Mouse (Mus musculus) heart, embryonic 13.5 days (tissue): Measurements from ENCODE around the gene Zkscan6. TPM values are rescaled to one million over a fixed set of nuclear protein-coding genes. Genes with fewer than 3 reads are reported as not detected.

ENCODE experiments used
- ATAC-seq: fragments of 200-750 bp; cut with Nextera tagmentation; 2 replicates; pipeline ENCODE4 v1.8.0; 2017; ENCODE audit warnings: moderate TSS enrichment; ENCODE audit not compliant: insufficient number of reproducible peaks, low FRiP score, low TSS enrichment; ENCODE audit errors: extremely low read depth
- H3K27ac ChIP-seq: fragments of 300-500 bp; sonication (generic); replicated peaks from 2 replicates; pipeline ENCODE4 v1.5.1; 2015; ENCODE audit warnings: moderate library complexity, mild to moderate bottlenecking, inconsistent platforms
- H3K27me3 ChIP-seq: fragments of 300-500 bp; sonication (generic); replicated peaks from 2 replicates; pipeline ENCODE4 v1.6.1; 2015; ENCODE audit warnings: mild to moderate bottlenecking, inconsistent platforms
- H3K36me3 ChIP-seq: fragments of 300-500 bp; sonication (generic); 2 replicates; pipeline ENCODE4 v1.6.1; 2015; ENCODE audit warnings: mild to moderate bottlenecking, inconsistent platforms
- H3K4me1 ChIP-seq: fragments of 300-500 bp; sonication (generic); 2 replicates; pipeline ENCODE4 v1.6.1; 2015; ENCODE audit warnings: inconsistent platforms
- H3K4me2 ChIP-seq: fragments of 300-500 bp; sonication (generic); 2 replicates; pipeline ENCODE4 v1.6.1; 2015; ENCODE audit warnings: inconsistent platforms, mild to moderate bottlenecking, moderate library complexity
- H3K4me3 ChIP-seq: fragments of 300-500 bp; sonication (generic); 2 replicates; pipeline ENCODE4 v1.5.1; 2015; ENCODE audit warnings: moderate library complexity, mild to moderate bottlenecking, inconsistent platforms
- H3K9ac ChIP-seq: fragments of 300-500 bp; sonication (generic); 2 replicates; pipeline ENCODE4 v1.6.1; 2015; ENCODE audit warnings: inconsistent platforms, mild to moderate bottlenecking, moderate library complexity
- H3K9me3 ChIP-seq: fragments of 300-500 bp; sonication (generic); 2 replicates; pipeline ENCODE4 v1.6.1; 2016; ENCODE audit warnings: inconsistent platforms
- WGBS: fragments of 180-500 bp; shearing (Covaris S2); methylation state at CpG from one replicate; pipeline ENCODE4 v1.1.7; 2015; ENCODE audit warnings: mixed read lengths; 5-methylcytosine and 5-hydroxymethylcytosine counted together
- polyA plus RNA-seq: library from polyadenylated mRNA; unstranded; fragments of >200 nt; fragmentation: Nextera tagmentation; extraction: Ambion mirVana; gene quantifications from 2 replicates; pipeline ENCODE4 v1.2.1, GENCODE M21; 2015

Gene Zkscan6
- polyA plus RNA-seq: 10.4 and 11.3 TPM in 2 replicates

- H3K4me3 ChIP-seq: peak within 1 kb of the TSS; percentile 78
- ATAC-seq: peak; percentile 97
- under 1% methylated on average over 57 of the region's 58 CpGs for WGBS
- H3K9me3 ChIP-seq: no peaks in the 10 kb centered on the region
- no peaks in the 10 kb centered on the region for H3K27me3 ChIP-seq
- H3K4me1 ChIP-seq: peaks cover 32% of the 10 kb centered on the region
- H3K27ac ChIP-seq: peak within 1 kb of the TSS; percentile 89
- peak within 1 kb of the TSS; percentile 86 for H3K9ac ChIP-seq
- H3K36me3 ChIP-seq: no peaks in the 10 kb centered on the region
- peak within 1 kb of the TSS; percentile 96 for H3K4me2 ChIP-seq
Measured at GRCm38 (mm10) chr11:65806909-65807504, at the start of gene Zkscan6. Gene Zkscan6, plus strand, starts transcription at chr11:65807175.

GRCm38 (mm10) chr11:65759350-65759749, 47.6 kb upstream of the Zkscan6 start:
- 52% methylated on average over 1 of the region's 1 CpGs for WGBS
- H3K9ac ChIP-seq: no peak overlapping the region
- ATAC-seq: no peak
- H3K27me3 ChIP-seq: no peaks in the 10 kb centered on the region
- H3K4me2 ChIP-seq: no peak overlapping the region
- H3K4me1 ChIP-seq: peaks cover 19% of the 10 kb centered on the region
- H3K27ac ChIP-seq: no peak overlapping the region
- H3K36me3 ChIP-seq: 0 out of 2 replicates have a peak, but pooled peaks cover 2% of the 10 kb centered on the region
- H3K9me3 ChIP-seq: no peaks in the 10 kb centered on the region
- H3K4me3 ChIP-seq: no peak overlapping the region

- Histone ChIP-seq H3K9ac (no peak overlapping the region), H3K27me3 (no peaks in the 10 kb centered on the region)
- WGBS: 84% methylated on average over 2 of the region's 2 CpGs
Measured at GRCm38 (mm10) chr11:65760912-65761311, 46.1 kb upstream of the Zkscan6 start.

GRCm38 (mm10) chr11:65768445-65768844, 38.5 kb upstream of the Zkscan6 start:
- no peak for ATAC-seq
- H3K27me3 ChIP-seq: no peaks in the 10 kb centered on the region
- H3K4me3 ChIP-seq: no peak overlapping the region
- no peaks in the 10 kb centered on the region for H3K36me3 ChIP-seq
- H3K9me3 ChIP-seq: no peaks in the 10 kb centered on the region
- no peak overlapping the region for H3K27ac ChIP-seq
- H3K9ac ChIP-seq: no peak overlapping the region
- H3K4me1 ChIP-seq: peaks cover 34% of the 10 kb centered on the region
- H3K4me2 ChIP-seq: no peak overlapping the region

More at GRCm38 (mm10) chr11:65760912-65761311, 46.1 kb upstream of the Zkscan6 start:
- peaks cover 10% of the 10 kb centered on the region for H3K4me1 ChIP-seq
- no peak overlapping the region for H3K4me2 ChIP-seq
- no peak for ATAC-seq
- H3K4me3 ChIP-seq: no peak overlapping the region
- no peak overlapping the region for H3K27ac ChIP-seq
- no peaks in the 10 kb centered on the region for H3K36me3 ChIP-seq
- H3K9me3 ChIP-seq: no peaks in the 10 kb centered on the region

GRCm38 (mm10) chr11:65769990-65770389, 37.0 kb upstream of the Zkscan6 start:
- Histone ChIP-seq H3K4me1 (peaks cover 41% of the 10 kb centered on the region), H3K9ac (no peak overlapping the region), H3K4me3 (no peak overlapping the region), H3K27ac (no peak overlapping the region), H3K27me3 (no peaks in the 10 kb centered on the region), H3K36me3 (no peaks in the 10 kb centered on the region), H3K4me2 (no peak overlapping the region), H3K9me3 (no peaks in the 10 kb centered on the region)
- no peak for ATAC-seq
- 46% methylated on average over 5 of the region's 5 CpGs for WGBS

GRCm38 (mm10) chr11:65771546-65771945, 35.4 kb upstream of the Zkscan6 start:
- H3K27me3 ChIP-seq: no peaks in the 10 kb centered on the region
- H3K4me3 ChIP-seq: no peak overlapping the region
- no peak for ATAC-seq
- 87% methylated on average over 1 of the region's 1 CpGs for WGBS
- H3K4me1 ChIP-seq: peaks cover 46% of the 10 kb centered on the region
- H3K9ac ChIP-seq: no peak overlapping the region
- H3K4me2 ChIP-seq: no peak overlapping the region
- H3K36me3 ChIP-seq: no peaks in the 10 kb centered on the region
- H3K27ac ChIP-seq: no peak overlapping the region
- no peaks in the 10 kb centered on the region for H3K9me3 ChIP-seq

GRCm38 (mm10) chr11:65773535-65773934, 33.4 kb upstream of the Zkscan6 start:
- H3K4me1 ChIP-seq: peaks cover 57% of the 10 kb centered on the region
- no peak for ATAC-seq
- H3K9ac ChIP-seq: no peak overlapping the region
- no peak overlapping the region for H3K4me3 ChIP-seq
- H3K4me2 ChIP-seq: no peak overlapping the region; the same call in 1 of the 2 replicates
- no peaks in the 10 kb centered on the region for H3K27me3 ChIP-seq
- no peaks in the 10 kb centered on the region for H3K36me3 ChIP-seq
- no peaks in the 10 kb centered on the region for H3K9me3 ChIP-seq
- WGBS: 61% methylated on average over 2 of the region's 2 CpGs
- no peak overlapping the region for H3K27ac ChIP-seq

GRCm38 (mm10) chr11:65773946-65774656, 32.9 kb upstream of the Zkscan6 start:
- Histone ChIP-seq H3K9ac (no peak overlapping the region), H3K36me3 (no peaks in the 10 kb centered on the region), H3K27me3 (no peaks in the 10 kb centered on the region), H3K4me1 (peaks cover 57% of the 10 kb centered on the region), H3K4me2 (no peak overlapping the region; the same call in 1 of the 2 replicates), H3K9me3 (no peaks in the 10 kb centered on the region), H3K4me3 (no peak overlapping the region), H3K27ac (no peak overlapping the region)
- no peak for ATAC-seq
- WGBS: 53% methylated on average over 6 of the region's 6 CpGs

- no peak for ATAC-seq
Measured at GRCm38 (mm10) chr11:65776906-65777611, 29.9 kb upstream of the Zkscan6 start.

GRCm38 (mm10) chr11:65777810-65778209, 29.2 kb upstream of the Zkscan6 start:
- 62% methylated on average over 5 of the region's 5 CpGs for WGBS
- H3K4me2 ChIP-seq: no peak overlapping the region
- H3K9me3 ChIP-seq: no peaks in the 10 kb centered on the region
- H3K4me1 ChIP-seq: peaks cover 63% of the 10 kb centered on the region
- no peaks in the 10 kb centered on the region for H3K27me3 ChIP-seq
- no peak for ATAC-seq
- H3K9ac ChIP-seq: no peak overlapping the region
- no peak overlapping the region for H3K4me3 ChIP-seq
- 0 out of 2 replicates have a peak overlapping the region, but pooled peaks have one; percentile 56 for H3K27ac ChIP-seq
- H3K36me3 ChIP-seq: peaks cover 14% of the 10 kb centered on the region

More at GRCm38 (mm10) chr11:65776906-65777611, 29.9 kb upstream of the Zkscan6 start:
- Histone ChIP-seq H3K4me2 (no peak overlapping the region), H3K27me3 (no peaks in the 10 kb centered on the region), H3K9ac (no peak overlapping the region), H3K27ac (peak overlapping the region; percentile 56), H3K4me3 (no peak overlapping the region), H3K9me3 (no peaks in the 10 kb centered on the region), H3K36me3 (peaks cover 14% of the 10 kb centered on the region), H3K4me1 (peaks cover 63% of the 10 kb centered on the region)
- WGBS: 44% methylated on average over 2 of the region's 2 CpGs

GRCm38 (mm10) chr11:65779066-65779465, 27.9 kb upstream of the Zkscan6 start:
- no peak overlapping the region for H3K4me2 ChIP-seq
- no peak overlapping the region for H3K4me3 ChIP-seq
- no peak for ATAC-seq
- no peaks in the 10 kb centered on the region for H3K9me3 ChIP-seq
- H3K36me3 ChIP-seq: peaks cover 14% of the 10 kb centered on the region
- H3K4me1 ChIP-seq: peaks cover 56% of the 10 kb centered on the region
- peak overlapping the region; percentile 29; the same call in 1 of the 2 replicates for H3K27ac ChIP-seq
- no peaks in the 10 kb centered on the region for H3K27me3 ChIP-seq
- no peak overlapping the region for H3K9ac ChIP-seq
- 41% methylated on average over 1 of the region's 1 CpGs for WGBS
